Mouse (Mus musculus) kidney, adult 2 months (tissue): ENCODE results near the gene Hephl1.

ENCODE experiments used
- CTCF ChIP-seq: fragments of 200-500 bp; conservative IDR thresholded peaks from 2 replicates; pipeline ENCODE4 v1.5.1; 2011; ENCODE audit warnings: low read depth, mild to moderate bottlenecking, control low read depth, low read length, moderate library complexity, mixed read lengths; ENCODE audit not compliant: insufficient read depth, insufficient read length
- POLR2A ChIP-seq: fragments of 200-500 bp; IDR thresholded peaks from one replicate; pipeline ENCODE4 v1.6.1; 2011; ENCODE audit warnings: low read depth, low read length, control low read depth

- TF ChIP-seq POLR2A (no peak), CTCF (no peak)
Measured at GRCm38 (mm10) chr9:15034546-15035273, 77.2 kb downstream of the Hephl1 start.
